Mouse (Mus musculus): ENCODE data around the gene Chst11.

- TF ChIP-seq CTCF (IDR thresholded peaks at IDR 0.05; ENCODE audit: insufficient read depth, low read length): no peak
- TF ChIP-seq POLR2A (IDR thresholded peaks at IDR 0.05; ENCODE audit: borderline replicate concordance, extremely low read depth, low read depth, low read length): no peak
Measured at GRCm38 (mm10) chr10:82986993-82987349, 1.7 kb downstream of the Chst11 start.
